Mouse (Mus musculus): Measurements from ENCODE around the gene Mroh7.
A peak's percentile ranks its signal among the peaks of the same experiment; 100 is the strongest.

GRCm38 (mm10) chr4:106650833-106651527 lies 79.7 kb downstream of the Mroh7 start, which contains the start of gene Pars2:
- no peak for TF ChIP-seq CTCF (IDR thresholded peaks at IDR 0.05; ENCODE audit: borderline replicate concordance, insufficient read depth, low read length)
- peak; percentile 92 for TF ChIP-seq POLR2A (IDR thresholded peaks at IDR 0.05; ENCODE audit: low read depth, low read length)

Data from embryonic fibroblast, embryonic 13.5 days (primary cell).